Mouse (Mus musculus): Measurements from ENCODE around the gene Dlx1.
A peak's percentile ranks its signal among the peaks of the same experiment; 100 is the strongest.

Gene Dlx1

GRCm38 (mm10) chr2:71528014-71528713, at the start of gene Dlx1:
Gene Dlx1 (plus strand): TSS chr2:71528113.
- DNase-seq (ENCODE audit: low spot score in 2 of 2) = no peak

- no peak for DNase-seq (ENCODE audit: low spot score in 2 of 2)
These were observed 48.0 kb upstream of the Dlx1 start for GRCm38 (mm10) chr2:71479917-71480316.

GRCm38 (mm10) chr2:71481825-71482224, 46.1 kb upstream of the Dlx1 start:
- no peak for DNase-seq (ENCODE audit: low spot score in 2 of 2)

GRCm38 (mm10) chr2:71483046-71483716, 44.7 kb upstream of the Dlx1 start:
- no peak for DNase-seq (ENCODE audit: low spot score in 2 of 2)

- no peak for DNase-seq (ENCODE audit: low spot score in 2 of 2)
These were observed 44.2 kb upstream of the Dlx1 start for GRCm38 (mm10) chr2:71483717-71484066.

GRCm38 (mm10) chr2:71491295-71491694, 36.6 kb upstream of the Dlx1 start:
- no peak for DNase-seq (ENCODE audit: low spot score in 2 of 2)

- no peak for DNase-seq (ENCODE audit: low spot score in 2 of 2)
These were observed 34.7 kb upstream of the Dlx1 start for GRCm38 (mm10) chr2:71493161-71493683.

GRCm38 (mm10) chr2:71494503-71494902, 33.4 kb upstream of the Dlx1 start:
- no peak for DNase-seq (ENCODE audit: low spot score in 2 of 2)

GRCm38 (mm10) chr2:71494971-71495370, 32.9 kb upstream of the Dlx1 start:
- DNase-seq (ENCODE audit: low spot score in 2 of 2) = no peak

- DNase-seq (ENCODE audit: low spot score in 2 of 2) = no peak
These were observed 30.7 kb upstream of the Dlx1 start for GRCm38 (mm10) chr2:71497175-71497574.

GRCm38 (mm10) chr2:71499276-71500230, 28.4 kb upstream of the Dlx1 start:
- DNase-seq (ENCODE audit: low spot score in 2 of 2) = no peak

GRCm38 (mm10) chr2:71504852-71505251, 23.1 kb upstream of the Dlx1 start:
- DNase-seq (ENCODE audit: low spot score in 2 of 2) = no peak

GRCm38 (mm10) chr2:71511209-71511608, 16.7 kb upstream of the Dlx1 start:
- no peak for DNase-seq (ENCODE audit: low spot score in 2 of 2)

GRCm38 (mm10) chr2:71512326-71512725, 15.6 kb upstream of the Dlx1 start:
- no peak for DNase-seq (ENCODE audit: low spot score in 2 of 2)

- no peak for DNase-seq (ENCODE audit: low spot score in 2 of 2)
These were observed 10.9 kb upstream of the Dlx1 start for GRCm38 (mm10) chr2:71516995-71517394.

- no peak for DNase-seq (ENCODE audit: low spot score in 2 of 2)
These were observed 10.3 kb upstream of the Dlx1 start for GRCm38 (mm10) chr2:71517466-71518099.

- DNase-seq (ENCODE audit: low spot score in 2 of 2) = peak; percentile 34 to 60
These were observed 5.0 kb upstream of the Dlx1 start for GRCm38 (mm10) chr2:71522871-71523270.

- no peak for DNase-seq (ENCODE audit: low spot score in 2 of 2)
These were observed 4.5 kb upstream of the Dlx1 start for GRCm38 (mm10) chr2:71523431-71523830.

GRCm38 (mm10) chr2:71524763-71525162, 3.1 kb upstream of the Dlx1 start:
- DNase-seq (ENCODE audit: low spot score in 2 of 2) = no peak

GRCm38 (mm10) chr2:71526595-71527322, 1.2 kb upstream of the Dlx1 start:
- no peak for DNase-seq (ENCODE audit: low spot score in 2 of 2)
